Mouse (Mus musculus) urinary bladder, postnatal 36 days (tissue): Measurements from ENCODE around the gene Hoxc12.

Source experiments
- DNase-seq, 2 experiments: peaks; one replicate each; pipeline ENCODE4 v3.0.0; 2022; ENCODE audit warnings: low spot score in 2 of 2, mixed read lengths in 1 of 2

Hoxc12 gene

GRCm38 (mm10) chr15:102936279-102936972 is at the start of gene Hoxc12:
Hoxc12 (plus strand) TSS chr15:102936757.
- DNase-seq = no peak

- no peak for DNase-seq
Measured at GRCm38 (mm10) chr15:102895115-102895514, 41.4 kb upstream of the Hoxc12 start.

- no peak for DNase-seq
Measured at GRCm38 (mm10) chr15:102904946-102905345, 31.6 kb upstream of the Hoxc12 start.

GRCm38 (mm10) chr15:102909536-102909935 is 27.0 kb upstream of the Hoxc12 start:
- no peak for DNase-seq

- DNase-seq = no peak
Measured at GRCm38 (mm10) chr15:102910038-102910437, 26.5 kb upstream of the Hoxc12 start.

GRCm38 (mm10) chr15:102910496-102911095 is 26.0 kb upstream of the Hoxc12 start:
- DNase-seq = no peak

- DNase-seq = no peak
Measured at GRCm38 (mm10) chr15:102913038-102913585, 23.4 kb upstream of the Hoxc12 start.

- no peak for DNase-seq
Measured at GRCm38 (mm10) chr15:102917972-102918572, 18.5 kb upstream of the Hoxc12 start.

GRCm38 (mm10) chr15:102918611-102919265 is 17.8 kb upstream of the Hoxc12 start:
- no peak for DNase-seq

- no peak for DNase-seq
Measured at GRCm38 (mm10) chr15:102919336-102920180, 17.0 kb upstream of the Hoxc12 start.

GRCm38 (mm10) chr15:102920619-102921018 is 15.9 kb upstream of the Hoxc12 start:
- DNase-seq = peak in 1 of 2 experiments; percentile 63

GRCm38 (mm10) chr15:102921053-102922011 is 15.2 kb upstream of the Hoxc12 start, which contains the start of gene Hoxc13:
Hoxc13 (plus strand) TSS chr15:102921103.
- DNase-seq = no peak

GRCm38 (mm10) chr15:102922012-102922362 is 14.6 kb upstream of the Hoxc12 start:
- DNase-seq = peak; percentile 46 to 68

- DNase-seq = no peak
Measured at GRCm38 (mm10) chr15:102922636-102923500, 13.7 kb upstream of the Hoxc12 start.

- DNase-seq = no peak
Measured at GRCm38 (mm10) chr15:102927032-102927645, 9.4 kb upstream of the Hoxc12 start.

GRCm38 (mm10) chr15:102931706-102932358 is 4.7 kb upstream of the Hoxc12 start:
- DNase-seq = no peak

- no peak for DNase-seq
Measured at GRCm38 (mm10) chr15:102934438-102934837, 2.1 kb upstream of the Hoxc12 start.

- no peak for DNase-seq
Measured at GRCm38 (mm10) chr15:102934897-102935296, 1.7 kb upstream of the Hoxc12 start.
